Mouse (Mus musculus) MEL (cell line): ENCODE measurements at regions not wholly inside any gene's neighbourhood (a gene's known extent, or its start where the extent isn't known, plus 50 kb on each side); places are given as distances from the start of the nearest gene placed in this dataset.

Experiments
- DNase-seq: peaks from one replicate; pipeline ENCODE4 v3.0.0; 2011; ENCODE audit warnings: low read depth, low spot score
- H3K27ac ChIP-seq: 2 replicates; pipeline ENCODE4 v1.5.1; 2012; ENCODE audit warnings: low read depth, mild to moderate bottlenecking, control low read depth, low read length, moderate library complexity; ENCODE audit not compliant: control insufficient read depth
- H3K27me3 ChIP-seq, 2 experiments: fragments of 150-350 bp in 1 of 2; sonication (generic) in 1 of 2; 2 replicates each; pipeline ENCODE4 v1.6.1; 2012; ENCODE audit warnings: low read length in 2 of 2, mild to moderate bottlenecking in 2 of 2, improper control_type of control experiment in 1 of 2, moderate library complexity in 1 of 2; ENCODE audit not compliant: insufficient read depth in 2 of 2, control insufficient read depth in 1 of 2
- H3K36me3 ChIP-seq, 2 experiments: 2 replicates each; pipeline ENCODE4 v1.6.1; 2012 to 2014; ENCODE audit warnings: low read length in 2 of 2, improper control_type of control experiment in 1 of 2, inconsistent platforms in 1 of 2, mild to moderate bottlenecking in 1 of 2; ENCODE audit not compliant: insufficient read depth in 2 of 2, control insufficient read depth in 1 of 2
- H3K4me1 ChIP-seq, 2 experiments: fragments of 150-350 bp in 1 of 2; sonication (generic) in 1 of 2; 2 replicates each; pipeline ENCODE4 v1.6.1; 2012; ENCODE audit warnings: low read length in 2 of 2, improper control_type of control experiment in 1 of 2, mild to moderate bottlenecking in 1 of 2; ENCODE audit not compliant: insufficient read depth in 2 of 2, control insufficient read depth in 1 of 2
- H3K4me3 ChIP-seq, 2 experiments: fragments of 150-350 bp in 1 of 2; sonication (generic) in 1 of 2; 2 replicates each; pipeline ENCODE4 v1.5.1; 2012; ENCODE audit warnings: low read depth in 2 of 2, low read length in 2 of 2, mild to moderate bottlenecking in 2 of 2, moderate library complexity in 2 of 2, control low read depth in 1 of 2, improper control_type of control experiment in 1 of 2; ENCODE audit not compliant: control insufficient read depth in 1 of 2, insufficient read depth in 1 of 2
- H3K79me2 ChIP-seq: 2 replicates; pipeline ENCODE4 v1.6.1; 2012; ENCODE audit warnings: mild to moderate bottlenecking, low read length, moderate library complexity; ENCODE audit not compliant: control insufficient read depth, poor library complexity, insufficient read depth
- H3K9ac ChIP-seq: 2 replicates; pipeline ENCODE4 v1.6.1; 2012; ENCODE audit warnings: low read depth, mild to moderate bottlenecking, control low read depth, low read length, moderate library complexity; ENCODE audit not compliant: control insufficient read depth, poor library complexity, severe bottlenecking
- H3K9me3 ChIP-seq: fragments of 150-350 bp; sonication (generic); replicated peaks from 2 replicates; pipeline ENCODE4 v1.6.1; 2012; ENCODE audit warnings: mild to moderate bottlenecking, low read length, improper control_type of control experiment, moderate library complexity; ENCODE audit not compliant: insufficient read depth
- BHLHE40 ChIP-seq: IDR thresholded peaks from 2 replicates; pipeline ENCODE4 v1.6.1; 2012; ENCODE audit warnings: low read depth, mild to moderate bottlenecking, inconsistent platforms, low read length, improper control_type of control experiment, borderline replicate concordance
- CHD1 ChIP-seq: IDR thresholded peaks from 2 replicates; pipeline ENCODE4 v1.6.1; 2012; ENCODE audit warnings: low read depth, mild to moderate bottlenecking, inconsistent platforms, low read length, improper control_type of control experiment
- CTCF ChIP-seq, 3 experiments: IDR thresholded peaks in 2 of 3; conservative IDR thresholded peaks in 1 of 3; 2 replicates each; pipeline ENCODE4 v1.5.1; 2011 to 2012; ENCODE audit warnings: low read length in 3 of 3, low read depth in 2 of 3, mild to moderate bottlenecking in 2 of 3, improper control_type of control experiment in 1 of 3, inconsistent platforms in 1 of 3, mixed read lengths in 1 of 3, moderate library complexity in 1 of 3; ENCODE audit not compliant: control insufficient read depth in 1 of 3, insufficient read depth in 1 of 3, poor library complexity in 1 of 3, severe bottlenecking in 1 of 3
- EP300 ChIP-seq, 2 experiments: IDR thresholded peaks; 2 replicates each; pipeline ENCODE4 v1.6.1; 2011; ENCODE audit warnings: improper control_type of control experiment in 2 of 2, low read length in 2 of 2, low read depth in 1 of 2, mild to moderate bottlenecking in 1 of 2
- GATA1 ChIP-seq: IDR thresholded peaks from 2 replicates; pipeline ENCODE4 v1.6.1; 2011; ENCODE audit warnings: low read depth, low read length, improper control_type of control experiment
- HCFC1 ChIP-seq: IDR thresholded peaks from 2 replicates; pipeline ENCODE4 v1.6.1; 2012; ENCODE audit warnings: low read depth, mild to moderate bottlenecking, inconsistent platforms, low read length, improper control_type of control experiment, moderate library complexity
- JUND ChIP-seq: IDR thresholded peaks from 2 replicates; pipeline ENCODE4 v1.6.1; 2011; ENCODE audit warnings: low read depth, mild to moderate bottlenecking, improper control_type of control experiment, low read length
- MYC ChIP-seq: IDR thresholded peaks from 2 replicates; pipeline ENCODE4 v1.6.1; 2011; ENCODE audit warnings: low read depth, mild to moderate bottlenecking, low read length, improper control_type of control experiment, moderate library complexity
- NELFE ChIP-seq: IDR thresholded peaks from 2 replicates; pipeline ENCODE4 v1.6.1; 2011; ENCODE audit warnings: low read depth, low read length, improper control_type of control experiment
- POLR2A ChIP-seq, 2 experiments: IDR thresholded peaks; 2 replicates each; pipeline ENCODE4 v1.6.1; 2011 to 2012; ENCODE audit warnings: low read length in 2 of 2, mild to moderate bottlenecking in 2 of 2, control low read depth in 1 of 2, improper control_type of control experiment in 1 of 2, low read depth in 1 of 2, moderate library complexity in 1 of 2; ENCODE audit not compliant: control insufficient read depth in 1 of 2, insufficient read depth in 1 of 2, poor library complexity in 1 of 2
- POLR2AphosphoS2 ChIP-seq: IDR thresholded peaks from 2 replicates; pipeline ENCODE4 v1.6.1; 2011; ENCODE audit warnings: low read length, improper control_type of control experiment
- RAD21 ChIP-seq: IDR thresholded peaks from 2 replicates; pipeline ENCODE4 v1.6.1; 2011; ENCODE audit warnings: mild to moderate bottlenecking, low read depth, low read length, improper control_type of control experiment
- RCOR1 ChIP-seq: IDR thresholded peaks from 2 replicates; pipeline ENCODE4 v1.6.1; 2012; ENCODE audit warnings: low read depth, mild to moderate bottlenecking, inconsistent platforms, low read length, improper control_type of control experiment
- SMC3 ChIP-seq: IDR thresholded peaks from 2 replicates; pipeline ENCODE4 v1.6.1; 2011; ENCODE audit warnings: low read depth, low read length, improper control_type of control experiment
- TBP ChIP-seq: IDR thresholded peaks from 2 replicates; pipeline ENCODE4 v1.8.0; 2011; ENCODE audit warnings: low read depth, low read length, improper control_type of control experiment
- USF2 ChIP-seq, 2 experiments: IDR thresholded peaks; 2 replicates each; pipeline ENCODE4 v1.6.1; 2011 to 2012; ENCODE audit warnings: improper control_type of control experiment in 2 of 2, low read length in 2 of 2, borderline replicate concordance in 1 of 2, inconsistent platforms in 1 of 2, low read depth in 1 of 2, mild to moderate bottlenecking in 1 of 2; ENCODE audit not compliant: insufficient read depth in 1 of 2
- ZC3H11A ChIP-seq: IDR thresholded peaks from 2 replicates; pipeline ENCODE4 v1.6.1; 2012; ENCODE audit warnings: low read depth, mild to moderate bottlenecking, inconsistent platforms, low read length, improper control_type of control experiment
- ZKSCAN1 ChIP-seq: IDR thresholded peaks from 2 replicates; pipeline ENCODE4 v1.6.1; 2012; ENCODE audit warnings: low read depth, mild to moderate bottlenecking, inconsistent platforms, low read length, improper control_type of control experiment, moderate library complexity

- Histone ChIP-seq H3K36me3 (0 out of 4 replicates have a peak, but pooled peaks cover 0 to 2% of the 10 kb centered on the region in 2 experiments), H3K9me3 (no peaks in the 10 kb centered on the region), H3K4me3 (no peak overlapping the region), H3K4me1 (no peaks in the 10 kb centered on the region), H3K27me3 (no peaks in the 10 kb centered on the region), H3K27ac (no peak overlapping the region), H3K9ac (no peak overlapping the region), H3K79me2 (no peaks in the 10 kb centered on the region)
- DNase-seq: peak; percentile 15
- no peak for TF ChIP-seq NELFE
- no peak for TF ChIP-seq TBP
- no peak for TF ChIP-seq GATA1
- no peak for TF ChIP-seq ZKSCAN1
- TF ChIP-seq CTCF (IDR thresholded peaks at IDR 0.05 in 2 of 3, conservative IDR thresholded peaks at IDR 0.05 in 1 of 3; ENCODE audit: control insufficient read depth in 1 of 3, insufficient read depth in 1 of 3, low read depth in 2 of 3, low read length in 3 of 3, poor library complexity in 1 of 3, severe bottlenecking in 1 of 3): no peak
- TF ChIP-seq EP300 (IDR thresholded peaks at IDR 0.05; ENCODE audit: low read depth in 1 of 2, low read length in 2 of 2): no peak
- no peak for TF ChIP-seq ZC3H11A
- TF ChIP-seq RAD21: no peak
- TF ChIP-seq BHLHE40: no peak
- TF ChIP-seq HCFC1: no peak
- TF ChIP-seq USF2 (IDR thresholded peaks at IDR 0.05; ENCODE audit: borderline replicate concordance in 1 of 2, insufficient read depth in 1 of 2, low read depth in 1 of 2, low read length in 2 of 2): no peak
- TF ChIP-seq CHD1: no peak
- no peak for TF ChIP-seq JUND
- no peak for TF ChIP-seq RCOR1
- no peak for TF ChIP-seq POLR2A (IDR thresholded peaks at IDR 0.05; ENCODE audit: control insufficient read depth in 1 of 2, insufficient read depth in 1 of 2, low read depth in 1 of 2, low read length in 2 of 2, poor library complexity in 1 of 2)
- no peak for TF ChIP-seq MYC
Observed at GRCm38 (mm10) chr2:117008922-117009321, 112.3 kb upstream of the Spred1 start.

GRCm38 (mm10) chr2:117010001-117010400, 111.2 kb upstream of the Spred1 start:
- Histone ChIP-seq H3K4me1 (no peaks in the 10 kb centered on the region), H3K27me3 (no peaks in the 10 kb centered on the region), H3K9ac (no peak overlapping the region), H3K36me3 (0 out of 4 replicates have a peak, but pooled peaks cover 0 to 2% of the 10 kb centered on the region in 2 experiments), H3K27ac (no peak overlapping the region), H3K4me3 (no peak overlapping the region), H3K9me3 (no peaks in the 10 kb centered on the region), H3K79me2 (no peaks in the 10 kb centered on the region)
- no peak for DNase-seq
- no peak for TF ChIP-seq SMC3
- no peak for TF ChIP-seq POLR2AphosphoS2
